Mouse (Mus musculus) mouse trophoblast stem cell (cell line): ENCODE results near the gene Kcnf1.

Source experiments
- in situ Hi-C, 2 experiments: fragments of 300-500 bp; cut with MseI, MboI; formaldehyde crosslinking; loops; 2 replicates in 1 of 2; 3 replicates in 1 of 2; pipeline ENCODE4 v1.15.1; 2025

Gene Kcnf1

DNA sequence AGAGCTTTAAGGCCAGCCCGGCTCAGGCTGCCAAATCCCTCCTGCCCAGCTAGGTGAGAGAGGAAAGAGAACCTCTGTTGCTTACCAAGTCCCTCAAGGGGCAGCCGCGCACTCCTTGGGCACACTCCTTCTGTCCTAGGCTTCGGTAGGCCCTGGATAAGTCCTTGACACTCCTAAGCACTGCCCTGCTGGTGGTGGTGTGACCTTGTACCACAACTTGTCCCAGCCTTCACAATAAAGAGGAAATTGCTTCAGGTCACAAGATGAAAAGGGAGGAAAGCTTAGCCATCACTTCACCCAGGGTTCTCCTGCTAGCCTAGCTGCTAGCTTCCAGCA lies at the start of gene Kcnf1:
Kcnf1 (minus strand) TSS at position 132 of the 336 bp plus-strand sequence.
- in situ Hi-C loops = no loop called here

DNA sequence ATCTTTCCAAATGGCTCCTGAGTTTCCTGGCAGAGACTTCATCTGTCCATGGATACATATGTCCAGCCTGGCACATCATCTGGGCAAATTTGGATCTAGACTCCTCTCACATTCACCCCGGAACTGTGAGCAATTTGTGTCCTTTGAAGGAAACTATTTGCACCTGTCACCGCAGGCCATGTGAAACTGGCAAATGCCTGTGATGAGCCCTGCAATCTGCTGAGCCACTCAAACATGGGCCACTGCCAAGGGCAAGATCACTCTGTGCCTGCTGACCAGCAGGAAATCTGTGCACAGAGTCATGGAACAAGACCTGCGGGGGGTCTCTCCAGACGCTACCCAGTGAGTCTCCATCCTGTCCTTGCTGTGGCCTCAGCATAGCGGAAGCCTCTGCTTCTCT lies 48.3 kb upstream of the Kcnf1 start:
- in situ Hi-C loops = no loop called here

DNA sequence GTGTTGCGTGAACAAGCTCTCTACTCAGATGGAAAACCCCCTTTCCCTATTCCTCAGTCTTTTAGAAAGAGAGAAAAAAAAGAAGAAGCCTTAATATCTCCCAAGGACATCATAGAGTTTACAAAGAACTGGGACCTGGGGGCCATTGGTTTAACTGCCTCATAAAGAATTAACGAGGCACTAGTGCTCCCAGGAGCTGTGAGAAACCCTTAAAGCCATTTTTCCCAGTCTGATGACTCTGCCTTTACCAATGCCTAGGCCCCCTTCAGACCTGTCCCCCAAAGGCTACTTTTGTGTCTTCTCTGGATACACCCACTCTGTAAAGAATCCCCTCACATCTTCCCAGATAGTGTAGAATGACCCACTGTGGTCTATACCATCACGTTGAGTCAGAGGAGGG lies 46.4 kb upstream of the Kcnf1 start:
- in situ Hi-C loops = no loop called here

DNA sequence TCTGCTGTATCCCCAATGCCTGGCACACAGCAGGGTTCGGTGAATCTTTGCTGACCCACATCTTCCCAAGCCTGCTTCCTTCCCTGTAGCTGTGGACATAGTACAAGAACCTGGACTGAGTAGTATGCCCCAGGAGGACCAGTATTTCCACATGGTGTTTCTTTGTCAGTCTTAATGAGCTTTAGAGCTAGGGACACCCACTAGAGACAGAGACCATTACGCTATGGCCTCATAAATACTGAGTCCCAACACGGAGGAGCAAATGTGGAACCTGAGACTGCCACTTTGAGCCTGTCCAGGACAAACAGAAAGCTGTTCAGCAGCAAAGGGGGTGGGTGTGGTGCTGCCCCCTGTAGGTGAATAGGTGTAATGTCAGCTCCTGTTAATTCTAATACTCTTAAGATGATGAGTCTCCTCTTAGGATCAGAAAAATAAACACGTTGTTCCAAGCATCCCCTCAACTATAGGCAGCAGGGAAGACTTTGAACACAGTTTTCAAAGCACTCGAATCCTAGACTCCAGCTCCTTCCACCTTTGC lies 45.3 kb upstream of the Kcnf1 start:
- in situ Hi-C loops = no loop called here

DNA sequence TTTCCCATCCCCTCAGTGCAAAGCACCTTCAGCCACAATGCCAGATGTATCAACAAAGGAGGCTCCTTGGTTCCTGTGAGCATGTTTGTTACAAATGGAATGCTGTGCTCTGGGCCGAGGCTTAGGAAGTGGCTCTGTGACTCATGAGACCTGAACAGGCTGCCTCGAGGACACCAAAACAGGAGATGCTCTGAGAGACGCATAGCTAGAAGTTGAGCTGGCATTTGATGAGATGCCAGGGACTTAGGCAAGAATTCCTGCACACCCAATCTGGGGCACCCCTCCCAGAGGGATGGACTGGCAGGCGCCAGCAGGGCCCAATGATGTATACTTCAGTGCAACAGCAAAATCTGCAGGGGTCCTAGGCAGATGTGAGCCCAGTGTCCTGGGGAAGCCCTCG lies 43.9 kb upstream of the Kcnf1 start:
- in situ Hi-C loops = no loop called here

DNA sequence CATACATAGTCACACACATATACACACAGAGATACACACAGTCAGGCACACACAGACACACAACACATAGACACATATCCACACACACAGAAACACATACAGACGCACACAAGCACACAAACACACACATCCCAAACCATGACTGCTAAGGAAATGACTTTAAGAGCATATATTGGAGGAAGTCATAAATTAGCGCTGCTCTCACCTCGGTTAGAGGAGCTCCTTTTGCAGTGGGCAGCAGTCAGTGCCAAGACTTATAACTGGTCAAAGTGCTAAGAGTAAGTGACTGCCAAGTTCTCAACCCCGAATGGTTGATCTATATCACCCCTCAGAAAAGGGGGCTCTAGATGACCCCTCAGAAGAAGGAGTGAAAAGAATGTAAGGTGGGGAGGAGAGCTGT lies 42.4 kb upstream of the Kcnf1 start:
- in situ Hi-C loops = no loop called here

DNA sequence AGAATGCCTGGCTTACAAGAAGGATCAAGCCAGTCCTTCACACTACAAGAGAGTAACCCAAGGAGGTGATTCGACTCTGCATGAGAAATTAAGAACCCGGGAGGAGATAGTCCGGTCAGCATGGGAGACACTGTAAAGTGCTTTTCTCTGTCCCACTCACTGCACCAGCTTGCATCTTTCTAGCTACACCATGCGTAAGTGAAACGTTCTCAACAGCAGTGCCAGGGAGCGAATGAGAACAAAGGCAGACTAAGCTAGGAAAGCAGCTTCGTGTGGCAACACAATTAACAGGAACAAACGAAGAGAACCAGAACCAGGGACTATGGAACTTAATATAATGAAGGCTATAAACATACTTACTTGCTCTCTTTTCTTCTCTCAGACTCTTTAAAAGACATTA lies 41.7 kb upstream of the Kcnf1 start:
- in situ Hi-C loops = no loop called here

DNA sequence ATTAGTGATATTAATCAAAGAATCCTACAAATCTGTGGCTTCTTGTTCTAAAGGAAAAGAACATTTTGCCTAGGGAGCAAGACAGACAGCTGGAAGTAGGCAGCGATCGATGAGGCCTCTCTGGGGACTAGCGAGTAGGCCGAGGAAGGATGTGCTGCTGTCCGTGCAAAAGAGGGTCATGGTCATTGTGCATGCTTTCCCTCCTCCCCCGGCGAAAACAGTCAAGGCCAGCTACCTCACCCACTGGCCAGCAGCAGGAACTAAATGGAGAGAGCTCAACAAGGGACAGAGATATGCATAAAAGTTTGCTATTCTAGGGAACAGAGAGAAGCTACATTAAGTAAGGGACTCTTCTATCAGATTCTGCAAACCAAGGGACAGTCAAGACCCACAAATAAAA lies 39.1 kb upstream of the Kcnf1 start:
- in situ Hi-C loops = no loop called here

DNA sequence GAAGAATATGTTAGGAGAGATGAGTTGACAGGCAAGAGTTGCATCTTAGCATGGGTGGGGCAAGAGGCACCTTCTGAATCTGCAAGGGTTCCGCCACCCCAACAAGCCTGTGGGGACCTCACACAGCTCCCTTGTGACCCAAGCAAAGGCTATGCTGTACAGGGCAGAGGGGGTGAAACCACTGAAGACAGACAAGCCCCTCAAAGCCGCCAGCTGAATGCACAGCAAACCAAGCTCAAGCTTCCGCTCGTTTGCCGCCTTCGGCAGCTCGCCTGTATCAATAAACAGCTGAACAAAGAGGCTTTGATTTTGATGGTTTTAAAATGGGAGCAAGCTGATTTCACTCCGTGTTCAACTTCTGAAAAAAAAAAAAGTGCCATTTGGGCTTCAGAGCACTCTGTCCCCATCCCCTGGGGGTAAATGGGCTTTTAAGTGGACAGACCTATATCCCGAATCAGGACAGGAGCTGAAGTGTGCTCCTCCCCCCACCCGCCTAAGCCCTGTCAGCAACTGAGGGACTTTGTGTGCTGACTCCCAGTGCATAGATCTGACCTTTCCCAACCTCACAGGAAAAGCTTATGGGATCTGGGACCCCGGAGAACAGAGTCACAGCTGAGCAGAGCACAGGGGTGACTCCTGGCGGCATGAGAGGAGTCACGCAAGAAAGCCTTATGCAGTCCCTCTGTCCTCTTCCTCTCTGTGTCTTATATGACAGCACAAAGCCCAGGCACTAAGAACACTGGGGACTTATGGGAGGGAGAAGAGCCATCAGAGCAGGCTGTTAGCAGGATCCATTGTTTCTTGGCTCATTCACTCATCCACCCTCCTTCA lies 26.0 kb upstream of the Kcnf1 start:
- in situ Hi-C loops = no loop called here

DNA sequence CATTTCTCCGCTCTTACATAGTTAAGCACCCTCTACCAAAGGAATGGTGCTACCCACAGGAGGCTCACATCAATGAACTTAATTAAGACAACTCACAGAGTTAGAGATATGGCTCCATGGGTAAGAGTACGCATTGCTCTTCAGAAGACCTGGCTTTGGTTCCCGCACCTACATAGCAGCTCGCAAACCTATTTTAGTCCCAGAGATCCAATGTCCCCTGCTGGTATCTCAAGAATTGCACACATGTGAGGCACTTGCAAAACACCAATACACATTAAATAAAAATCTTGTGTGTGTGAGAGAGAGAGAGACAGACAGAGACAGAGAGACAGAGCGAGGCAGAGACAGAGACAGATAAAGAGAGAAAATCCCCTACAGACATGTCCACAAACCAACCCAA lies 21.9 kb upstream of the Kcnf1 start:
- in situ Hi-C loops = no loop called here

DNA sequence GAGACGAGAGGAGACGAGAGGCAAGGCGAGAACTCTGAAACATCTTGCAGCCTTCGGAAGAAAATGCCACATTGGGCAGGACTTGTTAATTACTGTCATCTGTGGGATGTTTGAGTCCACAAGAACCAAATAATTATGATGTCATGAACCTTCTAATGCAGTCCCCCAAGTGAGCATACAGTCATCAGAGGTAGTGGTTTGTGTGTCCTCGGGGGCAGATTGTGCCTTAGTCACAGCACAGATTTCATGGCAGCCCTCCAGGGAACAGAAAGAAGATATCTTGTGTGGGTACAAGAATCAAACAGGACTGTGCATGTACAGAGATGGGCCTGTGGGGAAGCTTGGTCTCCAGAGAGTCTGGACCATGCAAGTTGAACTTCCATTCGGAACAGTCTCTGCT lies 17.5 kb upstream of the Kcnf1 start:
- in situ Hi-C loops = no loop called here

DNA sequence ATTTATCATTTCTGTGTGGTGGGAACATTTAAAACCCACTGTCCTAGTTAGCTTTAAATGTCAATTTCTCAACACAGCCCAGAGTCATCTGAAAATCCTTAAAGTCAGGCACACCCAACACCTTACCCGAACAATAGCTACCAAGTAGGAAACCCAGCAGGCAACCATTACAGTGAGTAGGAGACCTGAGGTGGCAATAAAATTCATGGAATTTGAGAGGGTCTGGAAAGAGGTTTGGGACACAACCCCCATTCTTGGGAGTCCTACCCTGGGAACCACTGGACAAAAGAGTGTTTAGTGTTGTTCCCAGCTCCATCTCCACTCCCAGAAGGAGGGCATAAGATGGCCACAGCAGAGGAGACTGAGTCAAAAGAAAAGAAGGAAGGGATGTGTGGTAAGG lies 16.6 kb upstream of the Kcnf1 start:
- in situ Hi-C loops = no loop called here

DNA sequence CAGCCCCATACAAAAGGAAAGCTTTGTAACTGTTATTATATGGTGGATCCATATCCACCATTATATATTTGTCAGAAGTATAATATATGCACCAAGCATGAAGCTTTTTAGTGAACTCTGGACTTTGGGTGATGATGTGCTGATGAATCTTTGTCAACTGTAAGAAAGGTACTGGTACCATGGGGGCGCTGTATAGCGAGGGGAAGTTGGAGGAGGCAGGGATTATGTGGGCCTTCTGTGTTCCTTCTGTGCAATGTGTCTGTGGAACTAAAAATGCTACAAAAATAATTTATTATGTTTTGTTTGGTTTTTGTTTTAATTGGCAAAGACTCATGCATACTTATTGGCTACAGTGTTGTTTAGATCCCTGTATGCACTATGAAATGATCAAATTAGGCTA lies 16.2 kb upstream of the Kcnf1 start:
- in situ Hi-C loops = no loop called here

DNA sequence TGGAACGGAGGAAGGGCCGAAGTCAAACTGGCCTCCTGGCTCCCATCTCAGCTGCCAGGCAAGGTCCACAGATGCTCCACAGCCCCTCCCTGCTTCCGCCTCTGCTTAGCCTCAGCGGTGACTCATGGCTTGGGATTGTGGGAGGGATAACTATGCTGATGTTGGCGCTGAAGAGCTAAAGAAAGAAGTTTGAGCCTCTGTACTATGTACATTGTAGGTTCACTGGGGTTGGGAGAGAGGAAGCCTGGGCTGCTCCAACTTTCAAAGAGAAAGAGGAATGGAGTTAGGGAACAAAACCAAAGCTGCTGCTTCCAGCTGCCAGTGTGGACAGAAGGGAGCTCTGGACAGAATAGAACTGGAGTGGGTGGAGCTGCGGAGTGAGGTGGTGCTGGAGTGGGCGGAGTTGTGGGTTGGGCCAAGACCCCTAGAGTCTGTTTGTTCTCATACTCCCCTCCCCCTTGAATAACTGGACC lies 7.7 kb upstream of the Kcnf1 start:
- in situ Hi-C loops = no loop called here

DNA sequence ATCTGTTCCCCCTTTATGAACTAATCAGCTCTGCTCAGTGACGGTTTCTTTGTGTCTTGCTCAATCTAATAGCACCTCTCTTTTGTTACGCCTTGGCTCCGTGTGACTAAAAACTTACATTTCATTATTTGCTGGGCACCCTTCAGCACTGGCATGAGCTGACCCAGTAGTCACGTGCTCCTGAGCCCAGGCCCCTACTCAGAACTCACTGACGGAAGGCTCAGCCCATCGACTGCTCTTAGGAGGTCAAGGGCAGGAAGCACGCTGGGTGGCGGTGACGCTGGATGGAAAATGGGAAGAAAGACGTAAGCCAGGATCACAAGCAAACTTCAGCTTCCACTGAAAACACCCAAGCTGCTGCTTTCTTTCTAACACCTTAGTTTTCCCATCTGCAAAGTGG lies 7.1 kb upstream of the Kcnf1 start:
- in situ Hi-C loops = no loop called here

DNA sequence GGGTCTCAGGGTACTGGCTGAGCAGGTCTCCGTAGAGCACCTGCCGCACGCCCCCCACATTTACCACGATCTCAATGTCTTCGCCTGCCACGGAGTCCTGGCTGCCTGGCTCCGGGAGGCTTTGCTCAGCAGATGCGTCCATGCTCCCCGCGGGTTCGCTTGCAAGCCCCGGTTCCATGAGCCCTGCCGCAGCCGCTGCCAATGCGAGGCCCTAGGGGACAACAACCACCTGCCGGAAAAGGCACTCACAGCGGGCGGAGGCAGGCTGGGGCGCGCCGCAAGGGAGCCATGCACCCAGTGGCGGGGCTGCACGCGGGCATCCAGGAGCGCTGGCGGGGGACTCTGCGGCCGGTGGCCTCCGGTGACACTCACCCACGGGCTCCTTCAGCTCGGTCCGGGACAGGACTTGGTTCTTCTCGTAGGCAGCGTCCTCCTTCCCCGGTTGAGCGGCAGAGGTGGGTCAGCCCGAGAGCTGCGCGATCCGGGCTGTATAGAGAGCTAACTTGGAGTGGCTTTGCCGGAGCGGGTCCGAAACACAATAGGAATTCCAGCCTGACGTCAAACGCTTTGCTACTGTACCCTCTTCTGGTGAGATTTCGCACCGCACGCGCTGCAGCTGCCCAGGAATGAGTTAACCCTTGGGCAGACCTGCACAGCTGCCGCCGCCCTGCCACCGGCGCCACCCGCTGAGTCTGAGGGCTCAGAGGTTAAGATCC lies 489 bp downstream of the Kcnf1 start:
- in situ Hi-C loops = no loop called here

DNA sequence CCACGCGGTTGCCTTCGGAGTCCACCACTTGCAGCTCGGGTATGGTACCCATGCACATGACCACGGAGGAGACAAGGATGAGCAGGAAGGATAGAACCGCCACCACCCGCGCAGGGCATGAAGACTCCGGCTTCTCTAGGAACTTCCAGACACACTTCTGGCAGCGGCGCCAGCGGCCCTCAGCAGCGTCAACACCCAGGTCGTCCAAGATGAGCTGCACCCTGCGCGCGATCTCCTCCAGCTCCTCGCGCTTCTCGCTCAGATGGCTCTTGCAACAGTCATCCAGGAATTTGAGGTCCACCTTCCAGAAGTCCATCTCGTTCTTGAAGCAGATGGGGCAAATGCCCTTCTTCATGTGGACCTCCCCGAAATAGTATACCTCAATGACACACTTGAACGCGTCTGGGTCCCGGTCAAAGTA lies 1.1 kb downstream of the Kcnf1 start:
- in situ Hi-C loops = no loop called here

DNA sequence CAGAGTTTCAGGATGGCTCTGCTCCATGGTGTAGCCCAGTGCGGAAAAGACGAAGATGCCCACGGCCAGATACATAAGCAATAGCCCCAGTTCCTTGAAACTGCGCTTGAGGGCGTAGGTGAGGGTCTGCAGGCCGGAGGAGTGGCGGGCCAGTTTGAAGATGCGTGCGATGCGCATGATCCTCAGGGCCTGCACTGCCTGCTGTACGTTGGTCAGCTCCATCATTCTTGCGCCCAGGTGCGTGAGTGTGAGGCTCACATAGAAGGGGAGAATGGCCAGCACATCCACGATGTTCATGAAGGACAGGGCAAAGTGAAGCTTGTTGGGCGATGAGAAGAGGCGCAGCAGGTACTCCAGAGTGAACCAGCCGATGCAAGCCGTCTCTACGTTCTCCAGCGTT lies 1.6 kb downstream of the Kcnf1 start:
- in situ Hi-C loops = no loop called here

DNA sequence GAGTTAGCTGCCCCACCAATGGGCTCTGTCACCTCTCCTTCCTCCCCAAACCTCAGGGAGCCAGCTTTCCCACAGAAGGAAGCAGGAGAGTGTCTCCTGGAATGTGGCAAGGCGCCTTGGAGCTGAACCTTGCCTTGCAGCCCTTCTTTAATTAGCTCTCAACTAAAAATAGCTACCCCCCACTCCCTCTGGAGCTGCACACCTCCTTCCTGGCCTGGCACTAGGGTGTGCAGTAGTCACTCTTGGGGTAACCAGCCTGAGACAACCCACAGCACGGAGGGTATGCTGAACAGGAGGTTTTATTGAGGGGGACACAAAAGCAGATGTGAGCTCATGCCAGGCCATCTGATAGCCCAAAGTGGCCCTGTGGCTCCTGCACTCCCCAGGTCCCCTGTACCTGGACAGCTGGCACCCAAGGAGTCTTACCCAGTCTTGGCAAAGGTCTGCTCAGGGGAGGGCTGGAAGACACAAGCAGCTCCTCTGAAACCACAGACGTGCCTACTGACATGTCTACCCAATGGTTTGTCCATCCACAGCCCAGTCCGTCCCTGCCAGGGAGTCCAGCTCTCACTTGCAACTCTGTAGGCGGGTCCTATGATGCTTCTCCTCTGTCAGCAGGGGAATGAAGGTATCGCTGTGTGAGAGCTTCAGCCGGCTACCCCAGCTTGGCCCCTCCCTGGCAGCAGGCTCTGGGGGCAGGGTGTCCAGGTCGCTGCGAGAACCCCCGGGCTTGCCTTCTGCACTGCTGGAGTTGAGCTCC lies 2.4 kb downstream of the Kcnf1 start:
- in situ Hi-C loops = no loop called here

DNA sequence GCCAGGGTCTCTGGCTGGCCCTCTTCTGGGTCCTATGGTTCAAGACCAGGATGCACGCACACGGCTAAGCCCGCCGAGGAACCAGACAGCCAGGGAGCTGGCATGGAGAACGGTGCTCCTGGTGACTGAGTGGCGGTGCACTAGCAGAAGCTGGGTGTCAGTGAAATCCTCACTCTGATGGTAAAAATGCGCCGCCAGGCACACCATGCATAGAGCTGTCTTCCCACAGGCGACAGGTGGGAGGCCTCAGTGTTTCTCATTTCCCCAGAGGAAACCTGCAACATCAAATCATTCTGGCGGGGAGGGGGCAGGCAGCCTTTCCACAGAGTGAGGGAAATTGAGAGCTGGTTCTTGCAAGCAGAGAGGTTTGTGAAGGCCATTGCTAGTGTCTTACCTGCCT lies 6.3 kb downstream of the Kcnf1 start:
- in situ Hi-C loops = no loop called here

DNA sequence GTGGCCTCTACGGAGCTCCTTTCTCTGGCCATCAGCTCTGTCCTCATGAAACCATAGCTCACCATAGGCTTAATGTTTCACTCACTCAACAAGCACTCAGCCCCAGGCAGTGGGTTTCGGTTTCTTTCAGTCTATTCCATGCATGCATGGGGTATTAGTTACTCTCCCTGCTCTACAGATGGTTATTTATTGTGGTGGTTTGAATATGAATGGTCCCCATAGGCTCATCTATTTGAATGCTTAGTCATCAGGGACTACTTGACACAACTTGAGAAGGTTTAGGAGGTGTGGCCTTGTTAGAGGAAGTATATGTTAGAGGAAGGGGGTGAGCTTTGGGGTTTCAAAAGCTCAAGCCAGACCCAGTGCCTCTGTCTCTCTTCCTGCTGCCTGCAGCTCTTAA lies 10.6 kb downstream of the Kcnf1 start:
- in situ Hi-C loops = no loop called here

DNA sequence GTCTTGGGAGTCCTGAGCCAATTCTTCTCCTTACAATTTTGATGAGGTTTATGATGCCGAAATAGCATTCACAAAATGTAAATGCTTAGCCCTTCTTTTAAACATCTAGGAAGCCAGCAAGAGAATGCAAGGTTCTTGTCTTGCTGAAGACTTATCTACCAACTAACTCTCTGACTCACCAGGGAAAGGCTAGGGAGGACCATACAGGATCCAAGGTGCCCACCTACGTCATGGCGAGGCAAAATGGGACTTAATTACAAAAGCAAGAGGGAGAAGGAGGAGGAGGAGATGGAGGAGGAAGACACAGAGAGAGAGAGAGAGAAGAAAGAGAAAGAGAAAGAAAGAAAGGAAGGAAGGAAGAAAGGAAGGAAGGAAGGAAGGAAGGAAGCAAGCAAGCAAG lies 12.7 kb downstream of the Kcnf1 start:
- in situ Hi-C loops = no loop called here
